ENCODE assay signal across 19 mouse cellular contexts in the genomic region with DNA sequence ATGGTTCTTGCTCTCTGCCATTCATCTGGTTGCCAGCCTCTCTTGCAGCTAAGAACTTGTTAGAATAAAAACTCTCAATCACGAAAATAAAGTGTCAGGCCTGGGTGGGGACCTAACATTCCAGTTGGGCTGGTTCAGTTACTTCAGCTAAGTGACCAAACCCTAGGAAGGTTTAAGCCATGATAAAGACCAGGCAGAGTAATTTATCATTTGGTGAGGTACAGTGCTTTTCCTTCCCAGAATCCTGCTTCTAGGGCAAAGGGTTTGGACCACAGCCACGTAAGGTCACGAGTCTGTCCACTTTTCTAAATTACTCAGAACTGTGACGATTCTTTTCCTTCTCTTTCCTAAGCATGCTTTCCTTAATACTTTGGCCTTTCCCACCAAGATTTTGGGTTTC.
DNase-seq lines count a peak whose midpoint lies in the region; ATAC-seq and TF ChIP-seq lines count a peak whose summit lies in the region.
"Had no signal": no experiment of that assay in that cellular context is flagged by ENCODE, and none has a peak within 500 bp of the region (broad histone marks: within the 10 kb centered on the region; RNA-seq: fewer than 3 reads in every experiment).

No protein-coding gene starts in this region.

- no peak overlapping the region for H3K4me2 ChIP-seq in kidney, embryonic 16.5 days (replicated peaks; ENCODE audit: low read depth, low read length)
- no peak overlapping the region for H3K4me2 ChIP-seq in stomach, postnatal 0 days (replicated peaks; ENCODE audit: low read depth)
- no peak overlapping the region for H3K4me2 ChIP-seq in neural tube, embryonic 15.5 days
- H3K4me2 ChIP-seq: hindbrain, embryonic 13.5 days; liver, embryonic 11.5 days; midbrain, embryonic 11.5 days had no signal

- no peak overlapping the region for H3K4me3 ChIP-seq in kidney, embryonic 16.5 days (ENCODE audit: low read length)
- H3K4me3 ChIP-seq in stomach, postnatal 0 days (ENCODE audit: low read depth, low read length) = no peak overlapping the region
- no peak overlapping the region for H3K4me3 ChIP-seq in neural tube, embryonic 15.5 days (replicated peaks)
- H3K4me3 ChIP-seq: gastrocnemius, adult 2 months; hindbrain, embryonic 13.5 days; limb, embryonic 10.5 days had no signal

- peak; percentile 16 to 31 for DNase-seq in kidney, adult 8-10 months
- peak; percentile 22 for DNase-seq in urinary bladder, postnatal 14 days (ENCODE audit: low spot score)
- no peak for DNase-seq in urinary bladder, postnatal 4 days (ENCODE audit: low spot score in 2 of 2)
- DNase-seq in adrenal gland, postnatal 25 days = peak; percentile 34
- peak; percentile 42 for DNase-seq in stomach, postnatal 0 days (ENCODE audit: low spot score)
- no peak for DNase-seq in MN1 (ENCODE audit: low spot score)
- DNase-seq: cerebellum, adult 8-10 months; cerebellum, postnatal 36 days; gastrocnemius, adult 2 months; heart, postnatal 36 days; liver, postnatal 0 days; lung, postnatal 10 days had no signal

- ATAC-seq in kidney, embryonic 16.5 days (ENCODE audit: low FRiP score, low TSS enrichment) = no peak
- ATAC-seq in stomach, postnatal 0 days (ENCODE audit: low FRiP score, low TSS enrichment) = peak; percentile 65; the same call in 1 of the 2 replicates
- no peak for ATAC-seq in neural tube, embryonic 15.5 days (ENCODE audit: low FRiP score)
- ATAC-seq: forebrain, embryonic 14.5 days; liver, postnatal 0 days had no signal

- no peak overlapping the region for H3K27ac ChIP-seq in kidney, embryonic 16.5 days (ENCODE audit: low read length)
- H3K27ac ChIP-seq in stomach, postnatal 0 days (replicated peaks) = 0 out of 2 replicates have a peak overlapping the region, but pooled peaks have one; percentile 49
- no peak overlapping the region for H3K27ac ChIP-seq in neural tube, embryonic 15.5 days (replicated peaks)
- H3K27ac ChIP-seq: gastrocnemius, adult 2 months; hindbrain, embryonic 13.5 days; limb, embryonic 10.5 days had no signal

- no peaks in the 10 kb centered on the region for H3K27me3 ChIP-seq in kidney, embryonic 16.5 days (ENCODE audit: insufficient read depth, low read length)
- H3K27me3 ChIP-seq in stomach, postnatal 0 days (ENCODE audit: control insufficient read depth, insufficient read depth, low read length) = no peaks in the 10 kb centered on the region
- no peaks in the 10 kb centered on the region for H3K27me3 ChIP-seq in neural tube, embryonic 15.5 days (replicated peaks)
- H3K27me3 ChIP-seq: hindbrain, embryonic 13.5 days had no signal

- TF ChIP-seq EP300 in stomach, postnatal 0 days (optimal IDR thresholded peaks at IDR 0.05) = peak; percentile 62

- no peaks in the 10 kb centered on the region for H3K4me1 ChIP-seq in kidney, embryonic 16.5 days (ENCODE audit: insufficient read depth, low read length)
- no peaks in the 10 kb centered on the region for H3K4me1 ChIP-seq in stomach, postnatal 0 days (replicated peaks; ENCODE audit: control insufficient read depth, insufficient read depth)
- 0 out of 2 replicates have a peak, but pooled peaks cover 6% of the 10 kb centered on the region for H3K4me1 ChIP-seq in neural tube, embryonic 15.5 days
- H3K4me1 ChIP-seq: limb, embryonic 10.5 days had no signal

- no peak overlapping the region for H3K9ac ChIP-seq in kidney, embryonic 16.5 days (replicated peaks; ENCODE audit: low read length)
- H3K9ac ChIP-seq in stomach, postnatal 0 days (ENCODE audit: low read length) = no peak overlapping the region
- no peak overlapping the region for H3K9ac ChIP-seq in neural tube, embryonic 15.5 days (replicated peaks)
- H3K9ac ChIP-seq: hindbrain, embryonic 13.5 days; liver, postnatal 0 days had no signal

- no peak for TF ChIP-seq CTCF in stomach, postnatal 0 days (IDR thresholded peaks at IDR 0.05; ENCODE audit: low read depth)

- H3K9me3 ChIP-seq in kidney, embryonic 16.5 days (ENCODE audit: low read length) = no peaks in the 10 kb centered on the region
- H3K9me3 ChIP-seq in stomach, postnatal 0 days (ENCODE audit: control insufficient read depth, low read length) = no peaks in the 10 kb centered on the region
- H3K9me3 ChIP-seq in neural tube, embryonic 15.5 days (replicated peaks) = no peaks in the 10 kb centered on the region
- H3K9me3 ChIP-seq: hindbrain, embryonic 13.5 days; limb, embryonic 10.5 days had no signal

- H3K36me3 ChIP-seq in kidney, embryonic 16.5 days (ENCODE audit: insufficient read depth, low read length) = no peaks in the 10 kb centered on the region
- no peaks in the 10 kb centered on the region for H3K36me3 ChIP-seq in stomach, postnatal 0 days (ENCODE audit: control insufficient read depth, insufficient read depth, low read length)
- H3K36me3 ChIP-seq in neural tube, embryonic 15.5 days = no peaks in the 10 kb centered on the region
- H3K36me3 ChIP-seq: hindbrain, embryonic 13.5 days; limb, embryonic 10.5 days had no signal

- 72% methylated on average over 4 of the region's 4 CpGs for WGBS in kidney, embryonic 16.5 days
- 46% methylated on average over 4 of the region's 4 CpGs for WGBS in stomach, postnatal 0 days
- WGBS in neural tube, embryonic 15.5 days = 91% methylated on average over 4 of the region's 4 CpGs

Comparison
In these comparisons a context has a peak if more than half of its experiments do, and no peak if none do; other contexts are left out.
1. DNase-seq: peak in kidney, adult 8-10 months (2 of 2), urinary bladder, postnatal 14 days (single experiment), adrenal gland, postnatal 25 days (single experiment) and stomach, postnatal 0 days (single experiment); none in urinary bladder, postnatal 4 days (0 of 2) and MN1 (single experiment).